Mouse (Mus musculus) midbrain, embryonic 16.5 days (tissue): ENCODE measurements around the gene 2700097O09Rik. TPM values are rescaled to one million over a fixed set of nuclear protein-coding genes. Genes with fewer than 3 reads are reported as not detected.
A peak's percentile ranks its signal among the peaks of the same experiment; 100 is the strongest.

Experiments
- ATAC-seq: fragments of 200-750 bp; cut with Nextera tagmentation; 2 replicates; pipeline ENCODE4 v1.8.0; 2017; ENCODE audit warnings: moderate TSS enrichment
- H3K27ac ChIP-seq: fragments of 300-500 bp; sonication (generic); 2 replicates; pipeline ENCODE4 v1.5.1; 2014; ENCODE audit warnings: mild to moderate bottlenecking, low read length, mixed read lengths
- H3K27me3 ChIP-seq: fragments of 300-500 bp; sonication (generic); 2 replicates; pipeline ENCODE4 v1.6.1; 2014; ENCODE audit warnings: low read depth, low read length, mixed read lengths; ENCODE audit not compliant: control insufficient read depth, insufficient read depth
- H3K36me3 ChIP-seq: fragments of 300-500 bp; sonication (generic); 2 replicates; pipeline ENCODE4 v1.6.1; 2014; ENCODE audit warnings: mild to moderate bottlenecking, low read length, moderate library complexity, mixed read lengths; ENCODE audit not compliant: control insufficient read depth, insufficient read depth
- H3K4me1 ChIP-seq: fragments of 300-500 bp; sonication (generic); 2 replicates; pipeline ENCODE4 v1.6.1; 2014; ENCODE audit warnings: mild to moderate bottlenecking, low read length, mixed read lengths; ENCODE audit not compliant: control insufficient read depth, insufficient read depth
- H3K4me2 ChIP-seq: fragments of 300-500 bp; sonication (generic); 2 replicates; pipeline ENCODE4 v1.6.1; 2014; ENCODE audit warnings: mild to moderate bottlenecking, low read length, mixed read lengths
- H3K4me3 ChIP-seq: fragments of 300-500 bp; sonication (generic); 2 replicates; pipeline ENCODE4 v1.5.1; 2014; ENCODE audit warnings: low read depth, mild to moderate bottlenecking, low read length, moderate library complexity, mixed read lengths
- H3K9ac ChIP-seq: fragments of 300-500 bp; sonication (generic); 2 replicates; pipeline ENCODE4 v1.6.1; 2014; ENCODE audit warnings: low read depth, low read length, mixed read lengths
- H3K9me3 ChIP-seq: fragments of 300-500 bp; sonication (generic); replicated peaks from 2 replicates; pipeline ENCODE4 v1.6.1; 2014; ENCODE audit warnings: mild to moderate bottlenecking, low read length, mixed read lengths; ENCODE audit not compliant: control insufficient read depth, poor library complexity, severe bottlenecking
- WGBS: fragments of 180-500 bp; shearing (Covaris S2); extraction: QIAGEN DNeasy Blood & Tissue Kit; methylation state at CpG from one replicate; pipeline ENCODE4 v1.1.7; 2014; 5-methylcytosine and 5-hydroxymethylcytosine counted together
- polyA plus RNA-seq: library from polyadenylated mRNA; unstranded; fragments of >200 nt; fragmentation: Nextera tagmentation; extraction: Ambion mirVana; gene quantifications from 2 replicates; pipeline ENCODE4 v1.2.1, GENCODE M21; 2015

2700097O09Rik gene
- polyA plus RNA-seq, 1 experiment from 2014 or later, result 32.2 TPM

- 65% methylated on average over 4 of the region's 4 CpGs for WGBS
- no peak for ATAC-seq
- Histone ChIP-seq H3K27me3 (no peaks in the 10 kb centered on the region), H3K4me1 (no peaks in the 10 kb centered on the region), H3K4me3 (no peak overlapping the region), H3K9me3 (no peaks in the 10 kb centered on the region), H3K36me3 (no peaks in the 10 kb centered on the region), H3K4me2 (no peak overlapping the region), H3K27ac (no peak overlapping the region), H3K9ac (no peak overlapping the region)
Observed at GRCm38 (mm10) chr12:55072495-55072894, 7.4 kb downstream of the 2700097O09Rik start.

- WGBS, result 100% methylated on average over 1 of the region's 1 CpGs
- no peak overlapping the region for H3K4me3 ChIP-seq
- no peaks in the 10 kb centered on the region for H3K9me3 ChIP-seq
- H3K36me3 ChIP-seq, result no peaks in the 10 kb centered on the region
- ATAC-seq, result no peak
- H3K4me1 ChIP-seq, result no peaks in the 10 kb centered on the region
- H3K27me3 ChIP-seq, result no peaks in the 10 kb centered on the region
- H3K9ac ChIP-seq, result no peak overlapping the region
- no peak overlapping the region for H3K27ac ChIP-seq
- H3K4me2 ChIP-seq, result no peak overlapping the region
Observed at GRCm38 (mm10) chr12:55062141-55062540, 17.8 kb downstream of the 2700097O09Rik start.

GRCm38 (mm10) chr12:55061006-55061405 lies 18.9 kb downstream of the 2700097O09Rik start:
- H3K27ac ChIP-seq, result no peak overlapping the region
- no peaks in the 10 kb centered on the region for H3K36me3 ChIP-seq
- 73% methylated on average over 10 of the region's 10 CpGs for WGBS
- H3K9ac ChIP-seq, result no peak overlapping the region
- H3K4me3 ChIP-seq, result no peak overlapping the region
- H3K4me1 ChIP-seq, result no peaks in the 10 kb centered on the region
- H3K9me3 ChIP-seq, result no peaks in the 10 kb centered on the region
- 0 out of 2 replicates have a peak, but pooled peaks have one; percentile 32 for ATAC-seq
- H3K27me3 ChIP-seq, result no peaks in the 10 kb centered on the region
- H3K4me2 ChIP-seq, result no peak overlapping the region

- no peaks in the 10 kb centered on the region for H3K27me3 ChIP-seq
- H3K4me2 ChIP-seq, result no peak overlapping the region
- no peak overlapping the region for H3K4me3 ChIP-seq
- no peaks in the 10 kb centered on the region for H3K9me3 ChIP-seq
- no peak for ATAC-seq
- H3K9ac ChIP-seq, result no peak overlapping the region
- H3K36me3 ChIP-seq, result no peaks in the 10 kb centered on the region
- WGBS, result 88% methylated on average over 6 of the region's 6 CpGs
- no peak overlapping the region for H3K27ac ChIP-seq
- no peaks in the 10 kb centered on the region for H3K4me1 ChIP-seq
Observed at GRCm38 (mm10) chr12:55060212-55060898, 19.6 kb downstream of the 2700097O09Rik start.

- no peak overlapping the region for H3K4me2 ChIP-seq
- H3K9me3 ChIP-seq, result no peaks in the 10 kb centered on the region
- no peaks in the 10 kb centered on the region for H3K4me1 ChIP-seq
- H3K27ac ChIP-seq, result no peak overlapping the region
- 81% methylated on average over 3 of the region's 3 CpGs for WGBS
- no peak for ATAC-seq
- no peaks in the 10 kb centered on the region for H3K27me3 ChIP-seq
- no peaks in the 10 kb centered on the region for H3K36me3 ChIP-seq
- H3K4me3 ChIP-seq, result no peak overlapping the region
- H3K9ac ChIP-seq, result no peak overlapping the region
Observed at GRCm38 (mm10) chr12:55059812-55060211, 20.1 kb downstream of the 2700097O09Rik start.

GRCm38 (mm10) chr12:55058865-55059615 lies 20.9 kb downstream of the 2700097O09Rik start:
- Histone ChIP-seq H3K27me3 (no peaks in the 10 kb centered on the region), H3K9me3 (no peaks in the 10 kb centered on the region), H3K9ac (no peak overlapping the region), H3K4me3 (no peak overlapping the region), H3K36me3 (no peaks in the 10 kb centered on the region), H3K4me1 (no peaks in the 10 kb centered on the region), H3K4me2 (no peak overlapping the region), H3K27ac (no peak overlapping the region)
- ATAC-seq, result no peak
- 83% methylated on average over 6 of the region's 6 CpGs for WGBS

- 88% methylated on average over 2 of the region's 2 CpGs for WGBS
- Histone ChIP-seq H3K4me3 (no peak overlapping the region), H3K9ac (no peak overlapping the region), H3K4me1 (no peaks in the 10 kb centered on the region), H3K4me2 (no peak overlapping the region), H3K9me3 (no peaks in the 10 kb centered on the region), H3K27me3 (no peaks in the 10 kb centered on the region), H3K36me3 (no peaks in the 10 kb centered on the region), H3K27ac (no peak overlapping the region)
- ATAC-seq, result no peak
Observed at GRCm38 (mm10) chr12:55056703-55057102, 23.2 kb downstream of the 2700097O09Rik start.

- no peaks in the 10 kb centered on the region for H3K36me3 ChIP-seq
- no peak overlapping the region for H3K4me2 ChIP-seq
- H3K9ac ChIP-seq, result no peak overlapping the region
- whole genome bisulfite sequencing, result 88% methylated on average over 2 of the region's 2 CpGs
- H3K4me1 ChIP-seq, result no peaks in the 10 kb centered on the region
- no peaks in the 10 kb centered on the region for H3K27me3 ChIP-seq
- no peak overlapping the region for H3K4me3 ChIP-seq
- no peaks in the 10 kb centered on the region for H3K9me3 ChIP-seq
- no peak overlapping the region for H3K27ac ChIP-seq
- ATAC-seq, result no peak
Observed at GRCm38 (mm10) chr12:55054551-55055241, 25.2 kb downstream of the 2700097O09Rik start.

- Histone ChIP-seq H3K9ac (no peak overlapping the region), H3K36me3 (no peaks in the 10 kb centered on the region), H3K4me2 (no peak overlapping the region), H3K27me3 (no peaks in the 10 kb centered on the region), H3K4me1 (no peaks in the 10 kb centered on the region), H3K4me3 (no peak overlapping the region), H3K9me3 (no peaks in the 10 kb centered on the region), H3K27ac (no peak overlapping the region)
- ATAC-seq, result no peak
- WGBS, result 87% methylated on average over 7 of the region's 7 CpGs
Observed at GRCm38 (mm10) chr12:55053267-55053666, 26.6 kb downstream of the 2700097O09Rik start.
